Mouse (Mus musculus) left cerebral cortex, postnatal 14 days (tissue): Measurements from ENCODE around the gene Gmpr. TPM values are rescaled to one million over a fixed set of nuclear protein-coding genes. Genes with fewer than 3 reads are reported as not detected.
A peak's percentile ranks its signal among the peaks of the same experiment; 100 is the strongest.

Experiments
- DNase-seq, 2 experiments: peaks; one replicate each; pipeline ENCODE4 v3.0.0; 2021 to 2022; ENCODE audit warnings: low spot score in 2 of 2, mixed read lengths in 1 of 2
- intact Hi-C: fragments of 180-260 bp; cut with DNase I; formaldehyde crosslinking; loops from one replicate; pipeline ENCODE4 v1.15.1; 2025
- total RNA-seq, 2 experiments: library from RNA; stranded (reverse); gene quantifications; 2 replicates each; pipeline ENCODE4 v1.2.3; 2021

Gene Gmpr
- total RNA-seq, 2 experiments from 2014 or later: 40.7 to 45.2 TPM

DNA sequence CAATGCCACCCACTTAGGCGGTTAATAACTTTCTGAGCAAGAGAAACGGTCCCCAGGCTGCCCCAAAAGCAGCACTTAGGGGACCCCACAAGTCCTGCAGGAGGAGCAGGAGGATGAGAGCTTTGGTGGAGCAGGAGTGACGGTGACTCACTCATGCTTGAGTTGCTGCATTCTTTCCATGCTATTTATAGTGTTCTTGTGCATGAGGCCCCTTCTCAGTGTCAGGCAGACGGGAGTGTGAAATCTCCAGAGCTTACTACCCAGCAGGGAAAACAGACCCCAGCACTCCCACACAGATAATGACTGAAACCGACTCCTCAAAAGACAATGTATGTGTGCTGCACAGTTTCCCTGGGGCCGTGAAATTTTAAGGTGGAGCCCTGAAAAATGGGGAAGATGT is 23.5 kb downstream of the Gmpr start:
- intact Hi-C loops: no loop called here
- DNase-seq: peak; percentile 47 to 76

- intact Hi-C loops: no loop called here
Observed at GRCm38 (mm10) chr13:45535731-45536453, 28.6 kb downstream of the Gmpr start.

DNA sequence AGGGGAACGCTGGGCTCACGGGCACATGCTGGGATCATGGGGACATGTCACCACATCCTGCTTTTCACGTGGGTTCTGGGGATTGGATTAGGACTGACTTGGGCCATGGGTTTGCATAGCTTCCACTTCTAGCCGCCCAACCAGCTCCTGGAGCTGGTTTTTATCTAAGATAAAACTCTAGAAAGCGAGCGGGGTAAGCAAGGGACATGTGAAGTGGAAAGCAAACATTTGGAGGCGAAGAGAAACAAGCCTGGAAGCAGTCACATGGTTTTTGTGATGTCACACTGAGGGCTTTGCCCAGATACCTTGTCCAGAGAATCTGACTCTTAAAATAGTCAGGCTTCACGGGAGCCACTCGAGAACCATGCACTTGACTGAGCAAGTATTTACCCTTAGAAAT is 29.9 kb downstream of the Gmpr start:
- intact Hi-C loops: no loop called here
- DNase-seq: no peak

More at GRCm38 (mm10) chr13:45535731-45536453, 28.6 kb downstream of the Gmpr start:
- DNase-seq: no peak

DNA sequence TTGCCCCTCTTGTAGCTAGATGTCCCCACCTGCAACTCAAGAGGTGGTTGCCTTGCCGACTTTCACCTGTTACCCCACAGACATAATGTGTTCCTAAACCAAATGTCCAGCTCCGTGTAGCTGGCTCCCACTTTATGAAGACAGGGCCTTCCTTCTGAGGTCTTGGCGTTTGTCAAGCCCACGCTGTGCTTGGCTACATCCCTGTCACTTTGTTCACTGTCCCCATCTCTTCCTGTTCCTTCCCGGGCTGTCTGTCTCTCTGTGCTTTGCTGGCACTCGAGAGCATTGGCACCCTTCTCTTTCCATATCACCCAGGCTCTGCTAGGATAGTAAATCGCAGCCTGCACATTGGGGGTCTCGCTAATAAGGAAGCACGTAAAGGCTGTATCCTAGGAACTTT is 30.8 kb downstream of the Gmpr start:
- DNase-seq: no peak
- intact Hi-C loops: loop anchor here (2.0 kb wide), 1 partner anchor 33 kb away; no protein-coding TSS in a partner anchor

GRCm38 (mm10) chr13:45538532-45539204 is 31.4 kb downstream of the Gmpr start:
- DNase-seq: peak; percentile 77 to 88
- intact Hi-C loops: loop anchor here (2.0 kb wide), 1 partner anchor 32 kb away; no protein-coding TSS in a partner anchor

GRCm38 (mm10) chr13:45539205-45539568 is 31.9 kb downstream of the Gmpr start:
- intact Hi-C loops: loop anchor here (2.0 kb wide), 1 partner anchor 32 kb away; no protein-coding TSS in a partner anchor
- DNase-seq: peak; percentile 87 to 94

- no peak for DNase-seq
Observed at GRCm38 (mm10) chr13:45545974-45546373, 38.7 kb downstream of the Gmpr start.

DNA sequence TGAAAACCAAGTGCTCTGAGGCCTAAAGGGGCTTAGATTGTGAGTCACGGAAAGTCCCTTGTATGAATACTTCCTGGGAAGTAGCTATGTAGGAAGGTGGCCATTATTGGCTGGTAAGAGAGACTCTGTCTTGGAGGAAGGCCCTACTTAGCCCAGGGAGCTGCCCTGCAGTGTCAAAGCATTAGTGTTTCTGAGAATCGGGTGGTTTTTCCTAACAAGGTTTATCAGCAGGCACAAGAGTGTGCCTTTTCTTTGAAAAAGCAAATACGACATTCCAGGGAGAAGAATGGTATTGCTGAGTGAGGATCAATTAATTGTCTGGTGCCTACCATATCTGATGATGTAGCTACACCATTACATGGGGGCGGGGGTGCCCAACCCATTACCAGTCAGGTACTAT is 39.7 kb downstream of the Gmpr start:
- intact Hi-C loops: no loop called here
- DNase-seq: no peak

More at GRCm38 (mm10) chr13:45545974-45546373, 38.7 kb downstream of the Gmpr start:
- intact Hi-C loops: no loop called here

DNA sequence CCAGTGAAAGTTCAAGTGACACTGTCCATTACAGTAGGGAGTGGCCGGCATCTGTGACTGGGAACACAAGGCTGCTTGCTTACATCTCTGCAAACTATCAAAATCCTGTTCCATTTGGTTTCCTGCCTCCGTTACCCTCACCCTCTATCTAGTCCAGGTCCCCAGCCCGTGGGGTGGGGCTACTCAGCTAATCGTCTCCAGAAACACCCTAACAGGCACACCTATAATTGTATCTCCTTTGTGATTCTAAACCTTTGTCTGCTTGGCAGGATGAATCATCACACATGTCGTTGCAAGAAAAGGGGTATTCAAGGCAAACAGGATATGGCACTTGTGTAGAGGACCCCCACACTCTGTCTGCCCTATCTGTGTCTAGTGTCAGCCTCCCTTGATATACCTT is 40.3 kb downstream of the Gmpr start:
- DNase-seq: no peak
- intact Hi-C loops: no loop called here

DNA sequence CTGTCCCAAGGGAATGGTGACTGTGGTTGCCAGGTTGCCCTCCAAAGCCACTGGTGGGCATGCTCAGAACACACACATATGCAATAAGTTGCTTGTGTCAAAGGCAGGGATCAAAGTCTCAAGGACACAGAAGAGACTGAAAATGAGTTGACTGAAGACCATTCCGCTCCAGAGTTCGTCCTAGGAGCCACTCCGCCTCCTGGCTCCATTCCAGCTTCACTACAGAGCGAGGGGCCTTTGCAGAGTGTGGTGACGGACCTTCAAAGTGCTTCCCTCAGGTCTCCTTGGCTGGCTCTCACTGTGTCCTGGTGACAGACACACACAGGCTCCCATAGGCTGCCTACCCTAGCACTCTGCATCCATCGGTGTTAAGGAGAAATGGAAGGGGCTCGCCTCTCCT is 46.4 kb downstream of the Gmpr start:
- no peak for DNase-seq
- intact Hi-C loops: no loop called here

GRCm38 (mm10) chr13:45558367-45558766 is 51.1 kb downstream of the Gmpr start:
- no peak for DNase-seq
- intact Hi-C loops: no loop called here

GRCm38 (mm10) chr13:45559258-45559657 is 52.0 kb downstream of the Gmpr start:
- intact Hi-C loops: no loop called here
- DNase-seq: no peak

- intact Hi-C loops: no loop called here
- no peak for DNase-seq
Observed at GRCm38 (mm10) chr13:45560543-45560942, 53.3 kb downstream of the Gmpr start.

DNA sequence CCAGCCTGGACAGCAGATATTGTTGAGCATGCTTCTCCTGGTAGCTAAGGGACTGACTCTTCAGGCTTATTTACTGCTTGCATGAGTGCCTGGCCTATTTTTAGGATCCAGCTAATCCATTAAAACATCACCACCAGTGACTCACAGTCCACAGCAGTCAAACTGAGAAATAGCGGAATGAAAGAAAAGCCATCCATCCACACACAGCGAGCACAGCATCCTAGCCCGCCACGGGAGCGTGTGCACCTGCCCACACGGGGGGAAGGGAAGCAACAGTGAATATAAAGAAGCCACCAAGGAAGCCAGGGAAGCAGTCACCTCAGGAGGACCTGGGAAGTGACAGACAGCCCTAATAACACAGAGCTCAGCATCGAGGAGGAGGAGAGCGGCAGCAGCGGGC is 54.8 kb downstream of the Gmpr start:
- intact Hi-C loops: no loop called here
- no peak for DNase-seq

- intact Hi-C loops: no loop called here
- no peak for DNase-seq
Observed at GRCm38 (mm10) chr13:45564946-45565345, 57.7 kb downstream of the Gmpr start.

DNA sequence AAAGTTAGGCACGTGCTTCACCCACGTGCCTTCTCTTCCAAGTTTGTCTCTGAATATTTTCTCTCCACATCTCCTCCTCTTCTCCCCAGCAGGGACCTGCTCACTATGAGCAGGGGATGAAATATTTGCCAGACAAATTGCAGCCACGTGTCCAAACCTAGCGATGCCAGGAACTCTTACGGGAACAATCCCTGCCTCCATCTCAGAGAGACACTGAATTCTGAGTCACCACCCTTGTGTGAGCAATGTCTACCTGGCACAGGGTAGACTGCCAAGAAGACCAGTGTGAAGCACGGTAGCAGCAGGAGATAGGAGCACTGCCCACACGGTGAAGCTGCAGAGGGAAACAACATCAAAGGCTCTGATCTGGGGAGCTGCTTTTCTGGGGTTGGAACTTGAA is 62.7 kb downstream of the Gmpr start:
- intact Hi-C loops: loop anchor here (2.0 to 10.0 kb wide), 3 partner anchors 31 to 395 kb away; partner anchors contain the start of gene Atxn1
- DNase-seq: peak in 1 of 2 experiments; percentile 22

DNA sequence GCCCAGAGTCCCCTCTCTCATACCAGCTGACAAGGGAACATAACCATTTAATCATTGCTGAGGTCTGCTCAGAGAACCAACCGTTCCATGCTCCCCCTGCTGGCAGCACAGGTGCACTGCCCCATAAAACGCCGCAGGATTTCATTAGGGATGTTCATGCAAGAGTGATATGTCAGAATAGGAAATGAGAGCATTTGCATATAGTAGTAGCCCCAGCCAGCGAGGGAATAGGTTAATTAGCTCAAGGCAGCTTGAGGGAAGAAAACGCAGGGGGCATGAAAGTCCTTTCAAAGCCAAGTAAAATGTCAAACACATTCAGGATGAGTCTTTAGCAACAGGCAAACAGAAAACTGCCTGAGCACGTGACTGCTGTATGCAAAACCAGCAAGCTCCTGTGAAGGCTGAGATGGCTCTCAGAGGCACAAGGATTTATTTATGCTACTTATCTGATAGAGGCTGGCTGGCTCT is 64.6 kb downstream of the Gmpr start:
- DNase-seq: peak; percentile 92 to 94
- intact Hi-C loops: loop anchor here (2.0 to 10.0 kb wide), 3 partner anchors 33 to 393 kb away; partner anchors contain the start of gene Atxn1

GRCm38 (mm10) chr13:45572768-45573167 is 65.5 kb downstream of the Gmpr start:
- intact Hi-C loops: loop anchor here (5.0 to 10.0 kb wide), 2 partner anchors 65 to 392 kb away; partner anchors contain the start of gene Atxn1

GRCm38 (mm10) chr13:45576185-45576584 is 68.9 kb downstream of the Gmpr start:
- intact Hi-C loops: loop anchor here (10.0 kb wide), 1 partner anchor 389 kb away; the partner anchor contains the start of gene Atxn1
- no peak for DNase-seq

More at GRCm38 (mm10) chr13:45572768-45573167, 65.5 kb downstream of the Gmpr start:
- peak; percentile 79 to 80 for DNase-seq

- intact Hi-C loops: loop anchor here (10.0 kb wide), 1 partner anchor 387 kb away; the partner anchor contains the start of gene Atxn1
- no peak for DNase-seq
Observed at GRCm38 (mm10) chr13:45577366-45577765, 70.1 kb downstream of the Gmpr start.
